Mouse (Mus musculus): ENCODE results near the gene B3gnt6. TPM values are rescaled to one million over a fixed set of nuclear protein-coding genes. Genes with fewer than 3 reads are reported as not detected.
"Not testable (repeated sequence)": the region's sequence is repeated elsewhere in the genome, so short reads cannot be mapped to it uniquely, and the experiment has no call there.

The B3gnt6 gene
- polyA plus RNA-seq, 1 experiment from 2014 or later: not detected

- Histone ChIP-seq H3K9me3 (no peaks in the 10 kb centered on the region), H3K27ac (no peak overlapping the region), H3K4me3 (no peak overlapping the region), H3K27me3 (ENCODE audit: poor library complexity, severe bottlenecking) (peaks cover 83% of the 10 kb centered on the region), H3K36me3 (replicated peaks) (no peaks in the 10 kb centered on the region), H3K4me1 (peaks cover 49% of the 10 kb centered on the region)
- WGBS: 59% methylated on average over 3 of the region's 3 CpGs
- DNase-seq (ENCODE audit: extremely low spot score, low spot score): no peak
Observed at GRCm38 (mm10) chr7:98189745-98190144, 9.5 kb downstream of the B3gnt6 start.

GRCm38 (mm10) chr7:98188680-98189079 is 10.6 kb downstream of the B3gnt6 start:
- DNase-seq (ENCODE audit: extremely low spot score, low spot score): no peak
- no peaks in the 10 kb centered on the region for H3K9me3 ChIP-seq
- no peaks in the 10 kb centered on the region for H3K36me3 ChIP-seq (replicated peaks)
- peaks cover 39% of the 10 kb centered on the region for H3K4me1 ChIP-seq
- peaks cover 83% of the 10 kb centered on the region for H3K27me3 ChIP-seq (ENCODE audit: poor library complexity, severe bottlenecking)
- WGBS: 93% methylated on average over 2 of the region's 2 CpGs
- no peak overlapping the region for H3K4me3 ChIP-seq
- no peak overlapping the region for H3K27ac ChIP-seq

- Histone ChIP-seq H3K4me1 (peaks cover 35% of the 10 kb centered on the region), H3K4me3 (no peak overlapping the region), H3K36me3 (replicated peaks) (no peaks in the 10 kb centered on the region), H3K27ac (no peak overlapping the region), H3K27me3 (ENCODE audit: poor library complexity, severe bottlenecking) (peaks cover 83% of the 10 kb centered on the region), H3K9me3 (no peaks in the 10 kb centered on the region)
- WGBS: 94% methylated on average over 2 of the region's 2 CpGs
- DNase-seq (ENCODE audit: extremely low spot score, low spot score): no peak
Observed at GRCm38 (mm10) chr7:98188238-98188637, 11.0 kb downstream of the B3gnt6 start.

GRCm38 (mm10) chr7:98187332-98187731 is 11.9 kb downstream of the B3gnt6 start:
- H3K4me1 ChIP-seq: peaks cover 32% of the 10 kb centered on the region
- not testable (repeated sequence) for DNase-seq (ENCODE audit: extremely low spot score, low spot score); H3K27ac ChIP-seq; H3K36me3 ChIP-seq (replicated peaks); H3K9me3 ChIP-seq; H3K4me3 ChIP-seq
- 79% methylated on average over 3 of the region's 3 CpGs for WGBS
- H3K27me3 ChIP-seq (ENCODE audit: poor library complexity, severe bottlenecking): peaks cover 83% of the 10 kb centered on the region

GRCm38 (mm10) chr7:98186637-98187036 is 12.6 kb downstream of the B3gnt6 start:
- H3K36me3 ChIP-seq (replicated peaks): no peaks in the 10 kb centered on the region
- H3K4me1 ChIP-seq: peaks cover 32% of the 10 kb centered on the region
- no peak overlapping the region for H3K27ac ChIP-seq
- 57% methylated on average over 8 of the region's 8 CpGs for WGBS
- H3K9me3 ChIP-seq: no peaks in the 10 kb centered on the region
- peaks cover 83% of the 10 kb centered on the region for H3K27me3 ChIP-seq (ENCODE audit: poor library complexity, severe bottlenecking)
- no peak overlapping the region for H3K4me3 ChIP-seq
- DNase-seq (ENCODE audit: extremely low spot score, low spot score): peak; percentile 54

- H3K4me1 ChIP-seq: peaks cover 32% of the 10 kb centered on the region
- H3K9me3 ChIP-seq: no peaks in the 10 kb centered on the region
- no peaks in the 10 kb centered on the region for H3K36me3 ChIP-seq (replicated peaks)
- WGBS: 93% methylated on average over 6 of the region's 6 CpGs
- DNase-seq (ENCODE audit: extremely low spot score, low spot score): no peak
- no peak overlapping the region for H3K4me3 ChIP-seq
- H3K27ac ChIP-seq: no peak overlapping the region
- H3K27me3 ChIP-seq (ENCODE audit: poor library complexity, severe bottlenecking): peaks cover 82% of the 10 kb centered on the region
Observed at GRCm38 (mm10) chr7:98185326-98185725, 14.0 kb downstream of the B3gnt6 start.

GRCm38 (mm10) chr7:98178560-98179231 is 20.6 kb downstream of the B3gnt6 start:
- no peak for DNase-seq (ENCODE audit: extremely low spot score, low spot score)

GRCm38 (mm10) chr7:98177929-98178559 is 21.2 kb downstream of the B3gnt6 start, which contains the start of gene Capn5:
Capn5 (minus strand) TSS chr7:98178274.
- Histone ChIP-seq H3K9me3 (no peaks in the 10 kb centered on the region), H3K4me1 (peaks cover 27% of the 10 kb centered on the region), H3K27ac (peak within 1 kb of the TSS; percentile 86), H3K36me3 (replicated peaks) (no peaks in the 10 kb centered on the region), H3K27me3 (ENCODE audit: poor library complexity, severe bottlenecking) (peaks cover 61% of the 10 kb centered on the region), H3K4me3 (peak within 1 kb of the TSS; percentile 86)
- DNase-seq (ENCODE audit: extremely low spot score, low spot score): peak; percentile 76
- 2% methylated on average over 44 of the region's 44 CpGs for WGBS

More at GRCm38 (mm10) chr7:98178560-98179231, 20.6 kb downstream of the B3gnt6 start:
- Histone ChIP-seq H3K27ac (peak overlapping the region; percentile 86), H3K9me3 (no peaks in the 10 kb centered on the region), H3K36me3 (replicated peaks) (no peaks in the 10 kb centered on the region), H3K4me1 (peaks cover 21% of the 10 kb centered on the region), H3K27me3 (ENCODE audit: poor library complexity, severe bottlenecking) (peaks cover 68% of the 10 kb centered on the region), H3K4me3 (peak overlapping the region; percentile 86)
- WGBS: 88% methylated on average over 5 of the region's 5 CpGs

GRCm38 (mm10) chr7:98177566-98177928 is 21.7 kb downstream of the B3gnt6 start:
- peaks cover 56% of the 10 kb centered on the region for H3K27me3 ChIP-seq (ENCODE audit: poor library complexity, severe bottlenecking)
- H3K4me3 ChIP-seq: peak overlapping the region; percentile 86
- 10% methylated on average over 9 of the region's 9 CpGs for WGBS
- H3K36me3 ChIP-seq (replicated peaks): no peaks in the 10 kb centered on the region
- no peaks in the 10 kb centered on the region for H3K9me3 ChIP-seq
- peaks cover 29% of the 10 kb centered on the region for H3K4me1 ChIP-seq
- no peak for DNase-seq (ENCODE audit: extremely low spot score, low spot score)
- peak overlapping the region; percentile 86 for H3K27ac ChIP-seq

GRCm38 (mm10) chr7:98177071-98177485 is 22.2 kb downstream of the B3gnt6 start:
- DNase-seq (ENCODE audit: extremely low spot score, low spot score): no peak
- Histone ChIP-seq H3K27ac (peak overlapping the region; percentile 86), H3K9me3 (no peaks in the 10 kb centered on the region), H3K27me3 (ENCODE audit: poor library complexity, severe bottlenecking) (peaks cover 51% of the 10 kb centered on the region), H3K4me3 (peak overlapping the region; percentile 86), H3K36me3 (replicated peaks) (no peaks in the 10 kb centered on the region), H3K4me1 (peaks cover 34% of the 10 kb centered on the region)
- WGBS: 62% methylated on average over 2 of the region's 2 CpGs

- no peak for DNase-seq (ENCODE audit: extremely low spot score, low spot score)
- Histone ChIP-seq H3K27me3 (ENCODE audit: poor library complexity, severe bottlenecking) (peaks cover 46% of the 10 kb centered on the region), H3K36me3 (replicated peaks) (no peaks in the 10 kb centered on the region), H3K4me1 (peaks cover 39% of the 10 kb centered on the region), H3K9me3 (no peaks in the 10 kb centered on the region), H3K27ac (peak overlapping the region; percentile 86), H3K4me3 (peak overlapping the region; percentile 86; the same call in 1 of the 2 replicates)
- 73% methylated on average over 8 of the region's 8 CpGs for WGBS
Observed at GRCm38 (mm10) chr7:98176322-98177070, 22.8 kb downstream of the B3gnt6 start.

- no peak overlapping the region for H3K4me3 ChIP-seq
Observed at GRCm38 (mm10) chr7:98174883-98175755, 24.2 kb downstream of the B3gnt6 start.

More at GRCm38 (mm10) chr7:98174883-98175755, 24.2 kb downstream of the B3gnt6 start:
- H3K27ac ChIP-seq: peak overlapping the region; percentile 25; the same call in 1 of the 2 replicates
- WGBS: 86% methylated on average over 4 of the region's 4 CpGs
- peaks cover 34% of the 10 kb centered on the region for H3K27me3 ChIP-seq (ENCODE audit: poor library complexity, severe bottlenecking)
- H3K36me3 ChIP-seq (replicated peaks): no peaks in the 10 kb centered on the region
- no peaks in the 10 kb centered on the region for H3K9me3 ChIP-seq
- no peak for DNase-seq (ENCODE audit: extremely low spot score, low spot score)
- H3K4me1 ChIP-seq: peaks cover 51% of the 10 kb centered on the region

All from forebrain, embryonic 10.5 days (tissue).